Mouse (Mus musculus): ENCODE results near the gene Cmah. TPM values are rescaled to one million over a fixed set of nuclear protein-coding genes. Genes with fewer than 3 reads are reported as not detected.
A peak's percentile ranks its signal among the peaks of the same experiment; 100 is the strongest.

The Cmah gene
- polyA plus RNA-seq, 1 experiment, result 7.5 TPM

DNA sequence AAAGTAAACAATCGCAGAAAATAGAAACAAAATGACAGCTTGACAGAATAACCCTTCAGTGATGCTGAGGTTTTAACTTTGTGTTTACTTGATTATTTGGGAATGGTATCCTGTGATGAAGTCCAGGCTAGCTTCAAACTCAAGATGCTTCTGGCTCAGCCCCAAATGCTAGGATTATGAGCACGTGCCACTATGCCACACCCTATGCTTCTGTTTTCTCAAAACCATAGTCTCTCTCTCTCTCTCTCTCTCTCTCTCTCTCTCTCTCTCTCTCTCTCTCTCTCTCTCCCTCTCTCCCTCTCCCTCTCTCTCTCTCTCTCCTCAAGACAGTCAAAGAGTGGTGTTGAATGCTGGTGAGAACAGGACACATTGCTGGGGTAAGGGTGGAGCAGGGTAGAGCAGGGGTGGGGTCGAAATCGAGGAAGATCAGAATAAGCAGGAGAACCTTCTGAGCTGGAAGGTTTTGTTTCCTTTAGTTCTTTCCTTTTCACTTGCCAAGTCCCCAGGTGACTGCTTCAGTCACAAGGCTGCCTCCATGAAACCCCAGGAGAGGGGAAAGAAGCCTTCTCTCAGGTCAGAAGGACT lies 116.7 kb downstream of the Cmah start:
- H3K4me3 ChIP-seq (ENCODE audit: insufficient read depth, low read length), result no peak overlapping the region
- H3K27ac ChIP-seq (ENCODE audit: insufficient read depth, low read depth, low read length), result no peak overlapping the region
- TF ChIP-seq POLR2A (IDR thresholded peaks at IDR 0.05; ENCODE audit: borderline replicate concordance, low read depth, low read length) (no peak), CTCF (IDR thresholded peaks at IDR 0.05; ENCODE audit: low read depth, low read length) (no peak)
- H3K4me1 ChIP-seq (ENCODE audit: control insufficient read depth, insufficient read depth, low read length), result peaks cover 39% of the 10 kb centered on the region

DNA sequence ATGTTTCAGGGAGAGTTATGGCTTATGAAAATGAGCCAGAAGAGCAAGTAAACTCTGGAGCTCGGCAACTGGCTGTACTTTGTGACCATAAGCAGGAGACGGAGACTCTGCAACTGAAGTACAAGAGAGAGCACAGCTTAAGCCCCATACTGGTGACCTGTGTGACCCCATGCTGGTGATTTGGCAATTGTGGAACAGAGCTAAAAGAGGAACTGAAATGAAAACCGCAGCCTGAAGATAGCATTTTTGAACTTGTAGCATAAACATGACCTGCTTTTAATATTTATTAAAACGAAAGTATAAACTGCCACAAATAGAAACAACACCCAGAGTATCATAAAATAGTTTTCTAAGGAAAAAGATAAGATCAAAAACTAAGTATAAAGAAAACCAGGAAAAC lies 117.5 kb downstream of the Cmah start:
- Histone ChIP-seq H3K4me3 (ENCODE audit: insufficient read depth, low read length) (no peak overlapping the region), H3K27ac (ENCODE audit: insufficient read depth, low read depth, low read length) (peak overlapping the region; percentile 64; the same call in 1 of the 2 replicates), H3K4me1 (ENCODE audit: control insufficient read depth, insufficient read depth, low read length) (peaks cover 39% of the 10 kb centered on the region)
- TF ChIP-seq POLR2A (IDR thresholded peaks at IDR 0.05; ENCODE audit: borderline replicate concordance, low read depth, low read length) (no peak), CTCF (IDR thresholded peaks at IDR 0.05; ENCODE audit: low read depth, low read length) (no peak)

DNA sequence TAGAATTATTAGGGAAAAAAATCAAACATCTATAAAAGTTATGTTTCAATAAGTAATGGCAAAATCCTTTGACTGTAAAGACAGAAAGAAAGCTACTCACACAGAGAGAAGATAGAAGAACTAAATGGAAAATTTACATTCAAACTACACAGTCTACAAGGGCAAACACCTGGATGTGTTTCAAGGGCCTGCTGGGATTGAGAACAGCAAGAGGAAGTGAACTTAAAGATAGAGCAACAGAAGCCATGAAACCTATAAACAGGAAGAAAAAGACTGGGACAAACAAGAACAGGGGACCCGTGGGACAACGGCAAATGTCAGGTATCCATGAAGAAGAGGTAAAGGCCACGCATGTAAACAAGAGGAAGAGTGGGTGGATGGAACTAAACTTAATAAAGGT lies 118.0 kb downstream of the Cmah start:
- H3K27ac ChIP-seq (ENCODE audit: insufficient read depth, low read depth, low read length), result peak overlapping the region; percentile 7; the same call in 1 of the 2 replicates
- no peak for TF ChIP-seq POLR2A (IDR thresholded peaks at IDR 0.05; ENCODE audit: borderline replicate concordance, low read depth, low read length)
- TF ChIP-seq CTCF (IDR thresholded peaks at IDR 0.05; ENCODE audit: low read depth, low read length), result no peak
- no peak overlapping the region for H3K4me3 ChIP-seq (ENCODE audit: insufficient read depth, low read length)
- H3K4me1 ChIP-seq (ENCODE audit: control insufficient read depth, insufficient read depth, low read length), result peaks cover 39% of the 10 kb centered on the region

- Histone ChIP-seq H3K27ac (ENCODE audit: insufficient read depth, low read depth, low read length) (no peak overlapping the region), H3K4me3 (ENCODE audit: insufficient read depth, low read length) (no peak overlapping the region), H3K4me1 (ENCODE audit: control insufficient read depth, insufficient read depth, low read length) (peaks cover 39% of the 10 kb centered on the region)
- no peak for TF ChIP-seq CTCF (IDR thresholded peaks at IDR 0.05; ENCODE audit: low read depth, low read length)
- no peak for TF ChIP-seq POLR2A (IDR thresholded peaks at IDR 0.05; ENCODE audit: borderline replicate concordance, low read depth, low read length)
These were observed 118.9 kb downstream of the Cmah start for GRCm38 (mm10) chr13:24446081-24446480.

- Histone ChIP-seq H3K4me3 (ENCODE audit: insufficient read depth, low read length) (no peak overlapping the region), H3K27ac (ENCODE audit: insufficient read depth, low read depth, low read length) (no peak overlapping the region), H3K4me1 (ENCODE audit: control insufficient read depth, insufficient read depth, low read length) (peaks cover 38% of the 10 kb centered on the region)
- TF ChIP-seq POLR2A (IDR thresholded peaks at IDR 0.05; ENCODE audit: borderline replicate concordance, low read depth, low read length) (no peak), CTCF (IDR thresholded peaks at IDR 0.05; ENCODE audit: low read depth, low read length) (no peak)
These were observed 119.8 kb downstream of the Cmah start for GRCm38 (mm10) chr13:24447043-24447442.

GRCm38 (mm10) chr13:24448578-24448977 lies 121.4 kb downstream of the Cmah start:
- peaks cover 26% of the 10 kb centered on the region for H3K4me1 ChIP-seq (ENCODE audit: control insufficient read depth, insufficient read depth, low read length)
- no peak for TF ChIP-seq CTCF (IDR thresholded peaks at IDR 0.05; ENCODE audit: low read depth, low read length)
- TF ChIP-seq POLR2A (IDR thresholded peaks at IDR 0.05; ENCODE audit: borderline replicate concordance, low read depth, low read length), result no peak
- no peak overlapping the region for H3K27ac ChIP-seq (ENCODE audit: insufficient read depth, low read depth, low read length)
- H3K4me3 ChIP-seq (ENCODE audit: insufficient read depth, low read length), result no peak overlapping the region

- no peak overlapping the region for H3K4me3 ChIP-seq (ENCODE audit: insufficient read depth, low read length)
- peaks cover 7% of the 10 kb centered on the region for H3K4me1 ChIP-seq (ENCODE audit: control insufficient read depth, insufficient read depth, low read length)
- no peak overlapping the region for H3K27ac ChIP-seq (ENCODE audit: insufficient read depth, low read depth, low read length)
- TF ChIP-seq CTCF (IDR thresholded peaks at IDR 0.05; ENCODE audit: low read depth, low read length) (no peak), POLR2A (IDR thresholded peaks at IDR 0.05; ENCODE audit: borderline replicate concordance, low read depth, low read length) (no peak)
These were observed 124.3 kb downstream of the Cmah start for GRCm38 (mm10) chr13:24451455-24451854.

- TF ChIP-seq CTCF (IDR thresholded peaks at IDR 0.05; ENCODE audit: low read depth, low read length) (no peak), POLR2A (IDR thresholded peaks at IDR 0.05; ENCODE audit: borderline replicate concordance, low read depth, low read length) (no peak)
- no peak overlapping the region for H3K4me3 ChIP-seq (ENCODE audit: insufficient read depth, low read length)
- no peaks in the 10 kb centered on the region for H3K4me1 ChIP-seq (ENCODE audit: control insufficient read depth, insufficient read depth, low read length)
- H3K27ac ChIP-seq (ENCODE audit: insufficient read depth, low read depth, low read length), result no peak overlapping the region
These were observed 126.5 kb downstream of the Cmah start for GRCm38 (mm10) chr13:24453737-24454136.

DNA sequence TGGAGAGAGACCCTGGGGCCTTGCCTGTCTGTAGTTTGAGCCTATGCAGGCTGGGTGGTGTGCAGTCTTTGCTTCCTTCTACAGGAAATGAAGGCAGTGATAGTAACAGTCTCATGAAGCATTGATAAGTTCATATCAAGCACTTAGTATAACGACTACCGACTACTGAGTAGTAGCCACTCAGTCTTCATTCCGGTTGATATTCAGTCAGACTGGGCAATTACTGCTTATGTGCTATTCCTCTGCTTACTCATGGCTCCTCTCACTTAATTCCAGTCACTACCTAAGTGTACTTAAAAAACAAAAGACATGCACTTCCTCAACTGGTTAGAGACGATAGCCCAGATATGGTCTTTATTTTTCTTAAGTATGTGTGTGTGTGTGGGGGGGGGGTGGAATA lies 129.2 kb downstream of the Cmah start:
- TF ChIP-seq CTCF (IDR thresholded peaks at IDR 0.05; ENCODE audit: low read depth, low read length) (no peak), POLR2A (IDR thresholded peaks at IDR 0.05; ENCODE audit: borderline replicate concordance, low read depth, low read length) (no peak)
- no peak overlapping the region for H3K27ac ChIP-seq (ENCODE audit: insufficient read depth, low read depth, low read length)

DNA sequence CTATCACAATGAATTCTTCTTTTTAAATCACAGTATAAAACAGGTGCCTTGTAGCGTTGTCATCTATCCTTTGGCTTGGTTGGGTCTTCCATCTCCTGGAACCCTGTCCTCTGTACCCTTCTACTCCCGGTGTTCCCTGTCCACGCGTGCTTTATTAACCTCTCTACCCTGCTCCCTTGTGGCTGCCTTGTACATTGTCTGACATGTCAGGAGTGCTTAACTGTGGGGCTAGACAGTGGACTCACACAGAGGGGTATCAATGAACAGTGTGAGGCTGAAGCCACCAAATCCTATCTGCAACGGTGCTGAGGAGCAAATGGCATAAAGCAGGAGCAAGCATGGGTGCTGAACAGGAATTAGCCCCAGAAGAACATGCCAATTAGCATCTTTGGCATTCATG lies 133.3 kb downstream of the Cmah start:
- TF ChIP-seq CTCF (IDR thresholded peaks at IDR 0.05; ENCODE audit: low read depth, low read length) (no peak), POLR2A (IDR thresholded peaks at IDR 0.05; ENCODE audit: borderline replicate concordance, low read depth, low read length) (no peak)
- Histone ChIP-seq H3K4me1 (ENCODE audit: control insufficient read depth, insufficient read depth, low read length) (peaks cover 10% of the 10 kb centered on the region), H3K4me3 (ENCODE audit: insufficient read depth, low read length) (no peak overlapping the region), H3K27ac (ENCODE audit: insufficient read depth, low read depth, low read length) (no peak overlapping the region)

More for the DNA sequence above, 129.2 kb downstream of the Cmah start:
- Histone ChIP-seq H3K4me1 (ENCODE audit: control insufficient read depth, insufficient read depth, low read length) (no peaks in the 10 kb centered on the region), H3K4me3 (ENCODE audit: insufficient read depth, low read length) (no peak overlapping the region)
